Mouse (Mus musculus) common myeloid progenitor, adult 5-6 weeks (primary cell): ENCODE results near the gene Gdnf. TPM values are rescaled to one million over a fixed set of nuclear protein-coding genes. Genes with fewer than 3 reads are reported as not detected.

ENCODE experiments used
- ATAC-seq: replicated peaks from 2 replicates; pipeline ENCODE4 v1.8.0; 2016; ENCODE audit warnings: low read depth, mild to moderate bottlenecking, moderate TSS enrichment, inconsistent platforms; ENCODE audit not compliant: poor library complexity, severe bottlenecking
- total RNA-seq: library from RNA; stranded (forward); fragments of 200-1000, 187-1606 nt; gene quantifications from 2 replicates; pipeline ENCODE4 v1.2.3, GENCODE M21; 2017

Gdnf gene
- total RNA-seq: not detected in 2 replicates

DNA sequence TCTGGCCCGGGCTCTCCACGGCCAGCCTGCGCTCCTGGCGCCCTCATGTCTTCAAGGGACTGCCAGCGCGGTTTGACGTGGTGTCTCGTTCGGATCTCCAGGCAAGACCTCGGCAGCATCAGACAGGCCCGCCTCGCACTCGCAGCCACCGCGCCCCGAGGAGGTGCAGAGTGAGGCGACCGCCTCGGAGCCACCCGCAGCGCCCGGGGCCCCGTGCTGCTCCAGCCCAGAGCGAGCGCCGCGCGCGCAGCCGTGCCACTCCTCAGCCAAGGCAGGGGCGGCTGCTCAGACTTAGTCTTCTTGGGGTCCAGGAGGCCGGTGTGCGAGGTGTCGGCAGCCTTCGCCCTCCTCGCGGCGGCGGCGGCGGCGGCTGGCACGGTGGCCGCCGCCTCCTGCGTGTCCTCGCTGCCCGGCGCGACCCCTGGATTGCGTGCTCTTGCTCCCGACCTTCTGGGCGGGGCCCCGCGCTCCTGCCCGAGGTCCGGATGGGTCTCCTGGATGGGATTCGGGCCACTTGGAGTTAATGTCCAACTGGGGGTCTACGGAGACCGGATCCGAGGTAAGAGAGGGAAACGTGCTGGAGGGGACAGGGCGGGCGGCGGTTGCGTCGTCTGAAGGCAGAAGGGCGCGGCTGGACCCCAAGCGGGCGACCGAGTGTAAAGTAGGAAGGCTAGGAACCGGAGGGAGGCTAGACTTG, at the start of gene Gdnf:
TSS of gene Gdnf (plus strand) at position 291 of the 697 bp plus-strand sequence.
- ATAC-seq: 0 out of 2 replicates have a peak, but pooled peaks have one; percentile 16

DNA sequence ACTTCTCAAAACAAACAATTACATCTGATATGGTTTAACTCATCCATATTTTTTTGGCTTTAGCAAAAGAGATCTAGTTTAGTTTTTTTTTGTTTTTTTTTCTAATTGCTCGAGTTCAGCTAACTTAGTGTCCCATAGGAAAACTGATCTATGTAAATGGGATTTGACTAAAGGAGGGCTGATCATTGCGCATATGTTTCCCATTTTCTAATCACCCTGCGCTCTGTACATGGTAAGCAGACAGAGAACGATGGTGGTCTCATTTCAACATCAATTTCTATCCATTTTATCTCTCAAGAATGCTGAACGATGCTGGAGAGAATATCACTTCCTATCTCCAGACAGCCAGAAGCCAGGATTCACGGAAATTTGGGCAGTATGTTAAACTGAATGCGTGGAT, 43.5 kb upstream of the Gdnf start:
- no peak for ATAC-seq

DNA sequence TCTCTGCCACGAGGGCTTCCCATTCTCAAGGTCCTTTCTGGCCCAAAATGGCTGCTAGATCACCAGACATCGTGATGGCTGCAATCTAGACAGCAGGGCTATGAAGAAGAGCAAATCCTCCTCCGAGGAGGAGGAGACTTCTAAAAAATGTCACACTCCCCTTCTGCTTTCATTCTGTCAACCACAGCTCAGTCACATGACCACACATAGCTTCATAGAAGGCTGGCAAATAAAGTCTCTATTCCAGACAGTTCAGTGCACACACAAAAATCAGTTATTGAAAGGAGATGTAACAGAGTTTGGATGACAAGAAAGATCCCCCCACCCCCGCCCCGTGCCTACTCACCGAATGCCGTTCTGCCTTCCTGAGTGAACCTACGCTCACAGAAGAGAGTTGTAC, 37.7 kb upstream of the Gdnf start:
- ATAC-seq: no peak

- ATAC-seq: no peak
These were observed 29.1 kb upstream of the Gdnf start for GRCm38 (mm10) chr15:7781517-7781916.

GRCm38 (mm10) chr15:7809841-7810391, 730 bp upstream of the Gdnf start:
- ATAC-seq: no peak

GRCm38 (mm10) chr15:7811253-7811625, 593 bp downstream of the Gdnf start:
- ATAC-seq: no peak

GRCm38 (mm10) chr15:7811856-7812733, 1.4 kb downstream of the Gdnf start:
- ATAC-seq: no peak

DNA sequence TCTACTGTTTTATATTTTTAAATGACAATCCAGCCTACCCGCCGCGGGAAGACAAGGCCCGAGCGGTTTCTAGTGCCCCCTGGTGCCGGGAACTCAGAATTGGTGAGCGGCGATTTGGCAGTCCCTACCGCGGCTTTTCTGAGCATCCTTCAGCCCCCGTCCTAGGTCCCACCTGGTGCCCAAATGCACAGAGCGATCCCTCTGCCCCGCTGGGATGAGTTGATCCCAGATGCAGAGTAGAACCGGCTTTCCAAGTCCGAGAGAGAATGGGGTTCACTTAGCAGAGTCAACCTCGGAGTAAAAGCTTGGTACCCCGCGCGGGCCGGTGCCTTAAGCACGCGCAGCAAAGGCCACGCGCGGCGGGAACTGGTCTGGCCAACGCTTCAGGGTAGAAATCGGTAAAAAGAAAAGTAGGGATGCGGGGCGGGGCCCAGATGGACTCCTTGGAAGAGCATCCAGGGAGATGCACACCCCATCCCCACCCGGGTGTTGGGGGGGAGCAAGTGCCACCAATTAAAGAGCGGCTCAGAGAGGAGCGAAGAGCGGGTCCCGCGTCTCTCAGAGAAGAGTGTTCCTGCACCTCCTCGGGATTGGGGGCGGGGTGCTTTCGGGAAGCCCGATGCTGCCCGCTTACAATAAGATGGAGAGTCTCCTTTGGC, 2.4 kb downstream of the Gdnf start:
- peak; percentile 57 for ATAC-seq

- no peak for ATAC-seq
These were observed 3.1 kb downstream of the Gdnf start for GRCm38 (mm10) chr15:7813531-7814370.

DNA sequence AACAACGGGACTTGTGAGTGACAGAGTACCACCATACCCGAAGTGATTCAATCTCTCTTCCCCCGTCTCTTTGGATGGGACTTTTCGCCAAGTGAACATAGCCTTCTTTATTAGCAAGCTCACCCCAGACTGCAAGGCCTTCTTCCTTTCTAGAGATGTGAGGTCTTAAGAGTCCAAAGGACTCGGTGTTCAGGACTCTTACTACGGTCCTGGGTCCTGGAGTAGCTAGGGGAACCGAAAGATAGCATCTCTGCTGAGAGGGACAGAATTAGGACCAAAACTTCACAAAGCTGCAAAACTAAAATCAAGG, 3.7 kb downstream of the Gdnf start:
- no peak for ATAC-seq

GRCm38 (mm10) chr15:7814917-7815316, 4.3 kb downstream of the Gdnf start:
- no peak for ATAC-seq

DNA sequence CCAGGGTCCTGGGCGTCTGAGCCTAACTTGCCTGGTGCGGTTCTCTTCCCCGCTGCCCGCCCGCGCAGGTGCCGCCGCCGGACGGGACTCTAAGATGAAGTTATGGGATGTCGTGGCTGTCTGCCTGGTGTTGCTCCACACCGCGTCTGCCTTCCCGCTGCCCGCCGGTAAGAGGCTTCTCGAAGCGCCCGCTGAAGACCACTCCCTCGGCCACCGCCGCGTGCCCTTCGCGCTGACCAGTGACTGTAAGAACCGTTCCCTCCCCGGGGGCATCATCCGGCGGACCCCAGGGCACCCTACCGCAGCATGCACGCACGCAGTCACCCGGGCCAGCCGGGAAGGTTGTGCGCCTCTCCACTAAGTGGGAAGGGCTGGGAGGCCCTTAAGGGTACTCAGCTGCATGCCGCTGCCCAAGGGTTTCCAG, 4.9 kb downstream of the Gdnf start:
- ATAC-seq: peak; percentile 31; the same call in 1 of the 2 replicates

GRCm38 (mm10) chr15:7823886-7824285, 13.2 kb downstream of the Gdnf start:
- no peak for ATAC-seq

DNA sequence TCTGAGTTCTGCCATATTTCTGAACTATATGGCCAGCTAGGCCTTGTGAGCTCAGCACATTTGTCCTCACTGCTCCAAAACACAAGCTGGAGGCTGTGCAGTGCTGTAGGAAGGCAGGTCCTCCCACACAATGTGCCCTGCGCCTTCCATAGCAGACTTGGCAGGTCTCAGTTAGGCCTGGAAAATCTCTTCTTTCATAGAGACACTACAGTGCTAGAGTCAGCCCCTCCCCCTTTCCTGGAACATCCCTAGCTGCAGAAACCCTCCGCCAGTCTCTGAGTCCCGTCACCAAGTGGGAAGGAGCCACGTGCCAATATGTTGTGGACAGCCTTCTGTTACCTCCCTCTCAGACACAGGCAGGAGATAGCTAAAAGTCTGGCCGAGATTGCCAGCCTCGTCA, 14.9 kb downstream of the Gdnf start:
- ATAC-seq: no peak

DNA sequence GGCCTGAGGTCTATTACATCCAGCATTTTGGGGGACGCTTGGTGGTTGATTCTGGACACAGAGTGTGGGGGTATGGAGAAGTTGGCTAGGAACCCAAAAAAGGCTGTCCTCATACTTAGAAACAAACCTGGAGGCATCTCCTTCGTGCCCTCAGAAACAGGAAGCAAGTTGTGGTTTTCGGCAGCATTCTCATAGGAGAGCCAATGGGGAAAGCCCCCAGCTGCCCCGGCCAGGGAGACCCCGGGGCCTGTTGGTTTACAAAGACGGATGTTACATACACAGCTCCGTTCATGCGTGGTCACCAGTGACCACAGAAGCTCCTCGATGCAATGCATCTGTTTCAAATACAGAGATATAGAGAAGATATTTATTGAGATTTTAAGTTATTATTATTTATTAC, 24.8 kb downstream of the Gdnf start:
- peak; percentile 29; the same call in 1 of the 2 replicates for ATAC-seq

- ATAC-seq: no peak
These were observed 27.6 kb downstream of the Gdnf start for GRCm38 (mm10) chr15:7838060-7838920.

GRCm38 (mm10) chr15:7838921-7839309, 28.3 kb downstream of the Gdnf start:
- ATAC-seq: no peak

DNA sequence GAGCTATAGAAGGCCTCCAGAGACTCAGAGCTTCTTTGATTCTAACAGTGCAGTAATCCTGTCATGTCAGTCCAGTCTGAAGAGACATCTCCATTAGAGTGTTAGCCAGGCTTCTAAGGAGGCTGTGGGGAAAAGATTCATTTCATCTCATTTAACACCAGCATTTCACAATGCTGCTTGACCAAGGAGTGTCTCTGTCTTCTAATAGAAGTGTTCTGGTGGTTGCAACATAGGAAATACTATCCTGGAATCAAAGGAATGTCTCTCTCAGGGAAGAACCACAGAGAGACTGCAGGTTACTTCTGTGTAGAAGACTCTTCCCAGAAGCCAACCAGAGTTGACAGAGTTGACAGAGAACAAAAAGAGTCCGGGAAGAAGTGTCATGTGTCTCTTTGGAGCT, 31.0 kb downstream of the Gdnf start:
- no peak for ATAC-seq

DNA sequence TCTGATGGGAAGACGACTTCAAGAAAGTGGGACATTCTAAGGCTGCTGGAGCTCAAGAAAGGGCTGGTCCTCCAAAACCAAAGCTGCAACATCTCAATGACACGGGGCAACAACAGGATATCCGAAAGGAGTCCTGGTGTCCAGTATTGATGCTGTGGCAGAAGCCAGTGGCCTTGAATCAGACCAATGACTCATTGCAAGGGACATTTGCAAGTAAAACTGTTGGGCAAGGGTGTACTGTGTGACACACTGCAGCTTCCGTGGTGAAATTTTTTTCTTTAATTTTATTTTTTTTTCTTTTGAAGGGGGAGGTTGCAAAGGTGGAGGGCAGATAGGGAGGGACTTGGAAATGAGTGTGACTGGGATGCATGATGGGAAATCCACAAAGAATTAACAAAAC, 31.8 kb downstream of the Gdnf start:
- no peak for ATAC-seq
